Mouse (Mus musculus): Measurements from ENCODE around the gene Mapk13. TPM values are rescaled to one million over a fixed set of nuclear protein-coding genes. Genes with fewer than 3 reads are reported as not detected.

The Mapk13 gene
- polyA plus RNA-seq, 1 experiment from 2014 or later: 118 TPM

DNA sequence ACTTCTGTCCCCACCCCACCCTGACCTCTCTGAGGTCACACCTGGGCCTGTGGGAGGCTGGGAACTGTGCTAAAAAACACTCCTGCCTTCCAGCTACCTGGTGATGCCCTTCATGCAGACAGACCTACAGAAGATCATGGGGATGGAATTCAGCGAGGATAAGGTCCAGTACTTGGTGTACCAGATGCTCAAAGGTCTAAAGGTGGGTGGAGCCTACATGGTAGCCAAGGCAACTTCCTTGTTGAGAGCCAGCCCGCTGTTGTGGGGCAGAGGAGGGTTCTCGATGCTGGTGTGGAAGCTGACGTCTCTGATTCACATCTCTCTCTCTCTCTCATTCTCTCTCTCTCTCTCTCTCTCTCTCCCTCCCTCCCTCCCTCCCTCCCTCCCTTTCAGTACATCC, 6.1 kb downstream of the Mapk13 start:
- peaks cover 4% of the 10 kb centered on the region; the same call in 1 of the 2 replicates for H3K27me3 ChIP-seq
- H3K9me3 ChIP-seq (replicated peaks): no peaks in the 10 kb centered on the region
- H3K27ac ChIP-seq (replicated peaks): no peak overlapping the region
- H3K9ac ChIP-seq: no peak overlapping the region
- H3K4me2 ChIP-seq (replicated peaks): no peak overlapping the region
- no peak for ATAC-seq (ENCODE audit: insufficient number of reproducible peaks, low FRiP score, low TSS enrichment, low read depth)
- peaks cover 8% of the 10 kb centered on the region for H3K4me1 ChIP-seq
- no peak overlapping the region for H3K4me3 ChIP-seq (replicated peaks)
- 78% methylated on average over 4 of the region's 4 CpGs for WGBS
- H3K36me3 ChIP-seq: peaks cover 6% of the 10 kb centered on the region; the same call in 1 of the 2 replicates

DNA sequence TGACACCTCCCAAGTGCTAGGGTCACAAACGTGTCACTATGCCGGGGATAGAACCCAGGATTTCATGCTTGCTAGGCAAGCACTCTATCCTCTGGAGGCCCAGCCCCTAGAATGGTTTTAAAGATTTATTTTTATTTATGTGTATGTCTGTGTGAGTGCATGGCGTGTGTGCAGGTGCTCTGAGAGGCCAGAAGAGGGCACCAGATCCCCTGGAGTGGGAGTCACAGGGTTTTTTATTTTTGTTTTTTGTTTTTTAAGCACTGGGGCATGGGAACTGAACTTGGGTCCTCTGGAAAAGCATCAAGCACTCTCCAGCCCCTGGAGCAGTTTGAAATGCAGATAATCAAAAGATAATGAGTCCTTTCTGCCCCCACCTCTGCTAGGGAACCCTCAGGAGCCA, 7.7 kb downstream of the Mapk13 start:
- no peak for ATAC-seq (ENCODE audit: insufficient number of reproducible peaks, low FRiP score, low TSS enrichment, low read depth)
- WGBS: 91% methylated on average over 3 of the region's 3 CpGs
- Histone ChIP-seq H3K4me2 (replicated peaks) (no peak overlapping the region), H3K9ac (no peak overlapping the region), H3K36me3 (peaks cover 6% of the 10 kb centered on the region; the same call in 1 of the 2 replicates), H3K4me3 (replicated peaks) (no peak overlapping the region), H3K4me1 (no peaks in the 10 kb centered on the region), H3K9me3 (replicated peaks) (no peaks in the 10 kb centered on the region), H3K27me3 (no peaks in the 10 kb centered on the region), H3K27ac (replicated peaks) (no peak overlapping the region)

DNA sequence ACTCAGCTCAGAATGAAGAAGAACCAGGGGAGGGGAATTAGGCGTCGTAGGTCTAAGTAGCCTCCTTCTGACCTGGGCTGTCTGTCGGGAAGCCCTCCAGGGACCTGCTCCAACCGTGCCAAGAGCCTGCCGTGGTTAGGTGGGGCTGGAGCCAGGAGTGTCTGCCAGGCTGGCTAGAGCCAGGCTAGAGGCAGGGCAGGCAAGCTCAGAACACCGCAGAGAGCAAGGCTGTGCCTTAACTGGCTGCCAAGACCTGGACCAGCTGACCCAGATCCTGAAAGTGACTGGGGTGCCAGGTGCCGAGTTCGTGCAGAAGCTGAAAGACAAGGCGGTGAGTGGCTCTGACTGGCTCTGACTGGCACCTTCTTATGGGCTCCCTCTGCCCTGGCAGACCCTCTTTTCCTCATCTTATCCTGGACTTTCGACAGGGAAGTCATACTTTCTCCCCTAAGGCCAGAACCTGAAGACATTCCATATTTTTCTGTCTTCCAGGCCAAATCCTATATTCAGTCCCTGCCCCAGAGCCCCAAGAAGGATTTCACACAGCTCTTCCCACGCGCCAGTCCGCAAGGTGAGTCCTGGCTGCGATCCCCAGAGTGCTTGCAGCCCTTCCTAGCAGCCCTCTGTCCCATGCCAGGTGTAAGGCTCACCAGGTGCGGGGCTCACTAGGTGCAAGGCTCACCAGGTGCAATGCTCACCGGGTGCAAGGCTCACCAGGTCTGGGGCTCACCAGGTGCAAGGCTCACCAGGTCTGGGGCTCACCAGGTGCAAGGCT, 8.3 kb downstream of the Mapk13 start:
- no peak overlapping the region for H3K4me2 ChIP-seq (replicated peaks)
- no peak overlapping the region for H3K9ac ChIP-seq
- no peaks in the 10 kb centered on the region for H3K9me3 ChIP-seq (replicated peaks)
- H3K36me3 ChIP-seq: peaks cover 6% of the 10 kb centered on the region; the same call in 1 of the 2 replicates
- no peak for ATAC-seq (ENCODE audit: insufficient number of reproducible peaks, low FRiP score, low TSS enrichment, low read depth)
- no peak overlapping the region for H3K27ac ChIP-seq (replicated peaks)
- H3K27me3 ChIP-seq: no peaks in the 10 kb centered on the region
- WGBS: 77% methylated on average over 16 of the region's 16 CpGs
- H3K4me3 ChIP-seq (replicated peaks): no peak overlapping the region
- no peaks in the 10 kb centered on the region for H3K4me1 ChIP-seq

DNA sequence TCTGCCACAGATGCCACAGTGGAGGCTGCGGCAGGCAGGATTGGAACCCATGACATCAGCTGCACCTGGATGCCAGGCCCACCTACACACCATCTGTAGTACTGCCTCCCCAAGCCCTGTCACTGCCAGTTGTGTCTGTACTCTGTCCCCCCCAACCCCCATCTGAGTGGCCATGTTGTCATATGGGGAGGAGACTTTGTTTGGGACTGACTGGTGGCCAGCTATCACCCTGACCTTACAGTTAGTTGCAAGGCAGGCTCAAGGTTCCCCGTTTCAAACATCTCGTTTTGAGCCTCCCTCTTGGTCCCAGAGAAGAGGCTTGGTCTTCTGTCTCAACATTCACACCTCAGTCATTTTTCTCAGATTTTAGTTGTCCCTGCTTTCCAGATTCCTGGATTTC, 10.6 kb downstream of the Mapk13 start:
- H3K4me1 ChIP-seq: no peaks in the 10 kb centered on the region
- no peak overlapping the region for H3K9ac ChIP-seq
- no peak overlapping the region for H3K4me3 ChIP-seq (replicated peaks)
- H3K4me2 ChIP-seq (replicated peaks): no peak overlapping the region
- no peaks in the 10 kb centered on the region for H3K9me3 ChIP-seq (replicated peaks)
- H3K36me3 ChIP-seq: peaks cover 6% of the 10 kb centered on the region; the same call in 1 of the 2 replicates
- 82% methylated on average over 3 of the region's 3 CpGs for WGBS
- H3K27me3 ChIP-seq: no peaks in the 10 kb centered on the region
- no peak overlapping the region for H3K27ac ChIP-seq (replicated peaks)
- ATAC-seq (ENCODE audit: insufficient number of reproducible peaks, low FRiP score, low TSS enrichment, low read depth): peak; percentile 64; the same call in 1 of the 2 replicates

DNA sequence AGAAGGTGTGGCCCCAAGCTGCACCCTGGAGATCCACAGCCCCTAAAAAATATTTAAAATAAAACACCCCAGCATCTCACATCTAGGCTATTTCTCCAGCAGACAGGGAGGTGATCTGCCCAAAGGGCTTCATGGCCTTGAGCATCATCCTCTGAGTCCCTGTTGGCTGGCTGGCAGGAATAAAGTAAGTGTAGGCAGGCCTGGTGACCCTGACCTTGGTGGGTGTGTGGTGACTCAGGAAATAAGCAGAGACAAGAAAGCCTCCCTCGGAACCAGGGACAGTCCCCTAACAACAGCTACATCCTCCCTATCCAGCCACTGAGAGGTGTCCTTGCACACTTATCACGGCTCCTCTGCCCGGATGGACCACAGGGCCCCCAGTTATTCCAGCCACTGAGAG, 11.7 kb downstream of the Mapk13 start:
- H3K9ac ChIP-seq: no peak overlapping the region
- WGBS: 61% methylated on average over 3 of the region's 3 CpGs
- H3K4me1 ChIP-seq: no peaks in the 10 kb centered on the region
- no peak for ATAC-seq (ENCODE audit: insufficient number of reproducible peaks, low FRiP score, low TSS enrichment, low read depth)
- H3K36me3 ChIP-seq: peaks cover 6% of the 10 kb centered on the region; the same call in 1 of the 2 replicates
- H3K4me2 ChIP-seq (replicated peaks): no peak overlapping the region
- no peaks in the 10 kb centered on the region for H3K27me3 ChIP-seq
- H3K27ac ChIP-seq (replicated peaks): no peak overlapping the region
- no peaks in the 10 kb centered on the region for H3K9me3 ChIP-seq (replicated peaks)
- no peak overlapping the region for H3K4me3 ChIP-seq (replicated peaks)

DNA sequence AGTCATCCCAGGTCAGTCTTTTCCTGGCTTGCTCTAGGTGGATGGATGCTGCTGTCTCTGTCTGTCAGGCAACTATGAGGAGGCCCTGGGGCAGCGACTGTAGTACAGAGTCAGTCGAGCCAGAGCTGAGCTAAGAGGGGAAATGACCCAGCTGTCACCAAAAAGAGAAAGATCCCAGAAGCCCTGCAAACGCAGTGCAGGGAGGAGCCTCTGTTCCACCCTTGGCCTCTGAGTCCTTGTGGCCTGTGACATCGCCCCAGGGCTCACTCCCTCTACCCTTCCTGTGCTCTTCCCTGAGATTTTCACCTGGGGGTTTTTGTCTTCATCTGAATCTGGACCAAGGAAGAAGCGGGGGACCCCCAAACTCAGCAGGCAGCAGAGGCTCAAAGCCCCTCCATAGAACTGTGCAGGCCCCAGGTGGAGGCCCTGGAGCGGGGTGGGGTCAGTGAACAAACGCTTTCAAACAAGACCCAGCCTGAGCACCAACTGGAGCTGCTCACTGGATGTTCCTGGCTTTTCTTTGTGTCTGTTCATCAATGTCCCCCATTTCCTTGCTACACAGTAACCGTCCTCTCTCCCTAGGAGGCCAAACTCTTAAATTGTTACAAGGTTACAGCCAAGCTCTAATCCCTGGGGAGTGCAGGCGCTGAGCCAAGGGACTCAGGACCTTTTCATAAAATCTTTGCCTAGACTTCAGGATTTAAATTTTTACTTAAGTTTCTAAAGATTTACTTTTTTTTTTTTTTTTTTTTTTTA, 12.4 kb downstream of the Mapk13 start:
- Histone ChIP-seq H3K4me3 (replicated peaks) (no peak overlapping the region), H3K4me1 (no peaks in the 10 kb centered on the region), H3K4me2 (replicated peaks) (no peak overlapping the region), H3K9me3 (replicated peaks) (no peaks in the 10 kb centered on the region), H3K36me3 (peaks cover 2% of the 10 kb centered on the region; the same call in 1 of the 2 replicates), H3K27me3 (no peaks in the 10 kb centered on the region), H3K27ac (replicated peaks) (no peak overlapping the region), H3K9ac (no peak overlapping the region)
- no peak for ATAC-seq (ENCODE audit: insufficient number of reproducible peaks, low FRiP score, low TSS enrichment, low read depth)
- WGBS: 44% methylated on average over 9 of the region's 9 CpGs

DNA sequence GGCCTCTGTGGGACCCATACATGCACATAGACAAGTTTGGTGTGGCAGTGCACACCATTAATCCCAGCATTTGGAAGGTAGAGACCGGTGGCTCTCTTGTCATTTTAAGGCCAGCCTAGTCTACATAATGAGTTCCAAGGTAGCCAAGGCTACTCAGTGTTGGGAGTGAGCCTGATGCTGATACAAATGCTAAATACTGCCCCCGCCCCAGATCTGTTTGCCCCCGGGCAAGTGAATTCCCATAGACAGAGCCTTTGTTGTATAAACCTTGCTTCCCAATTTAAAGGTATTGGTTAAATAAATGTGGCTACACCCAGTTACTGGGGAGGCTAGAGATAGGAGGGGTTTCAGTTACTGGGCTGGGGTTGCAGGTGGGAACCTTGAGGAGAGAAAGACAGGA, 15.9 kb downstream of the Mapk13 start:
- Histone ChIP-seq H3K9me3 (replicated peaks) (no peaks in the 10 kb centered on the region), H3K4me2 (replicated peaks) (no peak overlapping the region), H3K36me3 (no peaks in the 10 kb centered on the region), H3K9ac (no peak overlapping the region), H3K27me3 (no peaks in the 10 kb centered on the region), H3K27ac (replicated peaks) (no peak overlapping the region), H3K4me3 (replicated peaks) (no peak overlapping the region), H3K4me1 (no peaks in the 10 kb centered on the region)
- 81% methylated on average over 3 of the region's 3 CpGs for WGBS
- no peak for ATAC-seq (ENCODE audit: insufficient number of reproducible peaks, low FRiP score, low TSS enrichment, low read depth)

DNA sequence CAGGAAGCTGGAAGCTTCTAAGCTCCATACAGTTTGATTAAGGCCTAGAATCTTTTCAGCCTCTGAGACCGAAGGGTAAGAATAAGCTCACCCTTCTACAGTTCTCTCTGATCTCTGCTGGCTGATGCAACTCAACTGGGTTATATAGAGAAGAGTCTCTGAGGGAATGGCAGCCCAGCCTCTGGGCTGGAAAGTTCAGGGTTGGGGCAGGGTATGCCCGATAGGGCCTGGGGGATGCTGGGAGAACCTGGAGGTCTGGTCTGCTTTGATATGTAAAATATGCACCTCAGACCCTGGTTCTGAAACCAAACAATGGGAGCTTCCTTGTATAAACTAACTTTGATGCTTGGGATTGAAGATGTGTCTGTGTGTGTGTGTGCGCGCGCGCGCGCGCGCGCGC, 18.4 kb downstream of the Mapk13 start:
- H3K9me3 ChIP-seq (replicated peaks): no peaks in the 10 kb centered on the region
- H3K27me3 ChIP-seq: no peaks in the 10 kb centered on the region
- H3K9ac ChIP-seq: no peak overlapping the region
- no peaks in the 10 kb centered on the region for H3K36me3 ChIP-seq
- no peaks in the 10 kb centered on the region for H3K4me1 ChIP-seq
- no peak overlapping the region for H3K27ac ChIP-seq (replicated peaks)
- 92% methylated on average over 12 of the region's 12 CpGs for whole genome bisulfite sequencing
- H3K4me3 ChIP-seq (replicated peaks): no peak overlapping the region
- no peak overlapping the region for H3K4me2 ChIP-seq (replicated peaks)
- no peak for ATAC-seq (ENCODE audit: insufficient number of reproducible peaks, low FRiP score, low TSS enrichment, low read depth)

DNA sequence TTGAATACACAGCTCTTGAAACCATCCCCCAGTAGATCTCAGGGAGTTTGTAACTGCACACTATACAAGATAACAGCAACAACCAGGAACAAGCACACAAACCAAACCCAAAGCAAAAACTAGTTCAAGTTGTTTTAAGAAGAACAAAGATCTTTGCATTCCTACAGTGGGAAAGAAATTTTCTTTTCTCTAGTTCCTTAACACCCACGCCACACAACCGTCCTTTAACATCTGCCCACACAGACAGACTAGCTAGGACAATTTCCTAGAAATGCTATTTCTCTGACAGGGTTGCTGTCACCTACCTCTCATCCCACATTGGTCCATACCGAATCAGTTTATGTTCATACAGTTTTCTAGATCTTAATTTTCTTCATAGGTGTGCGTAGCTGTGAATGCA, 27.9 kb downstream of the Mapk13 start:
- Histone ChIP-seq H3K27ac (replicated peaks) (no peak overlapping the region), H3K9me3 (replicated peaks) (no peaks in the 10 kb centered on the region), H3K36me3 (no peaks in the 10 kb centered on the region), H3K4me2 (replicated peaks) (no peak overlapping the region), H3K4me3 (replicated peaks) (no peak overlapping the region), H3K27me3 (no peaks in the 10 kb centered on the region), H3K4me1 (peaks cover 11% of the 10 kb centered on the region), H3K9ac (no peak overlapping the region)
- 87% methylated on average over 4 of the region's 4 CpGs for WGBS
- no peak for ATAC-seq (ENCODE audit: insufficient number of reproducible peaks, low FRiP score, low TSS enrichment, low read depth)

DNA sequence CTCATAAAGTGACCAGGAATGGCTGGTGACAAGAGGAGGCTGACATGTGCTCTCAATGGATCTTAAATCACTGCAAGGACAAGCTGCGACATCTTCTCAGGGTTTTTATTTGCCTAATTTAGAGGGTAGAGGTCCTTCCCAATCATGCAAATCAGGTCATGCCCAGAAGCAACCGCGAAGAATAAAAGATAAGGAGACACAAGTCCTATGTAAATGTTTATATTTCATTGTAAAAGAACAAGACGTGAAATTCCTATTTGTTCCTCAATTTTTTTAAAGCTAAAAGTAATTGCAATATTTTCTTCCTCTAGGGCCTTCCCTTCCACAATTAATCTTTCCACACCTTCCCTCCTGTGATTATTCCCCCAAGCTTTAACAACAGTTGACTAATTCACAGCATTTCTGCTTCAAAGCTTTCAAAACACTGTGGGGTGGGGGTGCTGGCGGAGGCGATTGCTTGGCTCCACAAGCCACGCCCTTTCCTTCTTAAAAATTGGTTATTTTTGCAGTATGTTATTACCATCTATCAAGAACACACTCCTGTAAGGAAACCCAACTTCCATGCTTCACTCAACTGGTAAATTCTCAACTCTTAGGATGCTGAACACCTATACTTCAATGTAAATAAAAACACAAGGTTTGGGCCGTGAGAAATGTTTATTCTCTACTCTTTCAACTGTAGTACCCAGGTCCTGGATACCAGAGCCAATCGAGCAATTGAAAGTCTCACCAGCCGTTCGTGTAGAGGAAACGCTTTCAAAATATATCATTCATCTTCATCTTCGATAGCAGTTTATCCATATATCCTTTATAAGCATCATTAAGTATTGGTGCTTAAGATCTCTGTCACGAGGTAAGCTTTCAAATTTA, 30.4 kb downstream of the Mapk13 start:
- Histone ChIP-seq H3K4me2 (replicated peaks) (peak overlapping the region; percentile 92), H3K27ac (replicated peaks) (0 out of 2 replicates have a peak overlapping the region, but pooled peaks have one; percentile 98), H3K27me3 (no peaks in the 10 kb centered on the region), H3K4me3 (replicated peaks) (peak overlapping the region; percentile 80), H3K4me1 (peaks cover 23% of the 10 kb centered on the region), H3K9ac (no peak overlapping the region), H3K36me3 (no peaks in the 10 kb centered on the region), H3K9me3 (replicated peaks) (no peaks in the 10 kb centered on the region)
- WGBS: 13% methylated on average over 14 of the region's 14 CpGs
- no peak for ATAC-seq (ENCODE audit: insufficient number of reproducible peaks, low FRiP score, low TSS enrichment, low read depth)

DNA sequence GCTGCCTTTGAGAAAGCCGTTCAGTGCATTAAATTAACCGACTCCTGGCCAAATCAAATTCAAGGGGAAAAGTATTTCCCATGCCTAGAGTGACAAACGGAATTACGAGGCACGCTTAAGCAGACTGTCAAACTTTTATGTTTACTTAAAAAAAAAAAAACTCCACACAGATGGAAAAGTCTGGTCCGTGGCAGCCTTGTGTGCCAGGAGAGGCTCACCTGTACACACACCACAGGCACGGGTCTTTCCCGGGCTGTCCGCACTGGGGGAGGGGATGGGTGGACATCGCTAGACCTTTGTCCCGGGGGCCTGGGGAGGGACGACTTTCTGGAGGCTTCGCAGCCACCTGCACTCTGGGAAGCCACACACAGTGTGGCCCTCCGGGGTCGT, 31.2 kb downstream of the Mapk13 start:
- H3K36me3 ChIP-seq: no peaks in the 10 kb centered on the region; the same call in 1 of the 2 replicates
- peak overlapping the region; percentile 92 for H3K4me2 ChIP-seq (replicated peaks)
- H3K4me1 ChIP-seq: peaks cover 23% of the 10 kb centered on the region
- peak overlapping the region; percentile 80 for H3K4me3 ChIP-seq (replicated peaks)
- no peak for ATAC-seq (ENCODE audit: insufficient number of reproducible peaks, low FRiP score, low TSS enrichment, low read depth)
- peak overlapping the region; percentile 98 for H3K27ac ChIP-seq (replicated peaks)
- H3K9me3 ChIP-seq (replicated peaks): no peaks in the 10 kb centered on the region
- WGBS: 2% methylated on average over 15 of the region's 15 CpGs
- peak overlapping the region; percentile 99 for H3K9ac ChIP-seq
- H3K27me3 ChIP-seq: no peaks in the 10 kb centered on the region

All from embryonic facial prominence, embryonic 15.5 days (tissue).